16 mouse cellular contexts compared by ENCODE assay signal in genomic region chr17:90349385-90350095, GRCm38 (mm10).
"Had no signal": no experiment of that assay in that cellular context is flagged by ENCODE, and none has a peak within 500 bp of the region (broad histone marks: within the 10 kb centered on the region; RNA-seq: fewer than 3 reads in every experiment).

No protein-coding gene starts in this region.

- H3K4me1 ChIP-seq: megakaryocyte, embryonic 14.5 days; neural tube, embryonic 12.5 days; stomach, embryonic 15.5 days had no signal

- H3K4me2 ChIP-seq: midbrain, embryonic 11.5 days; midbrain, embryonic 15.5 days; neural tube, embryonic 12.5 days; stomach, embryonic 15.5 days had no signal

- H3K36me3 ChIP-seq: midbrain, embryonic 15.5 days; neural tube, embryonic 12.5 days; stomach, embryonic 15.5 days had no signal

- H3K4me3 ChIP-seq: megakaryocyte, embryonic 14.5 days; midbrain, embryonic 15.5 days; neural tube, embryonic 12.5 days; stomach, embryonic 15.5 days had no signal

- H3K27me3 ChIP-seq: megakaryocyte, embryonic 14.5 days; midbrain, embryonic 15.5 days; neural tube, embryonic 12.5 days; stomach, embryonic 15.5 days had no signal

- DNase-seq: kidney, postnatal 10 days; kidney, postnatal 4 days; left cerebral cortex, postnatal 4 days; liver; lung, adult 2 months; lung, postnatal 10 days; right cerebral cortex, postnatal 14 days; thymus, adult 2 months; thymus, postnatal 25 days had no signal

- H3K9me3 ChIP-seq: megakaryocyte, embryonic 14.5 days; midbrain, embryonic 15.5 days; neural tube, embryonic 12.5 days; stomach, embryonic 15.5 days had no signal

- ATAC-seq: midbrain, embryonic 15.5 days had no signal

- H3K27ac ChIP-seq: liver, embryonic 14.5 days; macrophage; midbrain, embryonic 15.5 days; neural tube, embryonic 12.5 days; stomach, embryonic 15.5 days had no signal

- H3K9ac ChIP-seq: liver, embryonic 14.5 days; midbrain, embryonic 15.5 days; neural tube, embryonic 12.5 days; stomach, embryonic 15.5 days had no signal
